Mouse (Mus musculus) heart, adult 8-10 months (tissue): ENCODE data around the gene Lmx1b. TPM values are rescaled to one million over a fixed set of nuclear protein-coding genes. Genes with fewer than 3 reads are reported as not detected.
A peak's percentile ranks its signal among the peaks of the same experiment; 100 is the strongest.

Experiments
- DNase-seq: peaks from one replicate; pipeline ENCODE4 v3.0.0; 2022; ENCODE audit warnings: low spot score
- total RNA-seq, 4 experiments: library from RNA; stranded (reverse); gene quantifications; 2 replicates each; pipeline ENCODE4 v1.2.4; 2022

The Lmx1b gene
- under 1 TPM; 0.09 to 0.41 (median 0.10) TPM for total RNA-seq

DNA sequence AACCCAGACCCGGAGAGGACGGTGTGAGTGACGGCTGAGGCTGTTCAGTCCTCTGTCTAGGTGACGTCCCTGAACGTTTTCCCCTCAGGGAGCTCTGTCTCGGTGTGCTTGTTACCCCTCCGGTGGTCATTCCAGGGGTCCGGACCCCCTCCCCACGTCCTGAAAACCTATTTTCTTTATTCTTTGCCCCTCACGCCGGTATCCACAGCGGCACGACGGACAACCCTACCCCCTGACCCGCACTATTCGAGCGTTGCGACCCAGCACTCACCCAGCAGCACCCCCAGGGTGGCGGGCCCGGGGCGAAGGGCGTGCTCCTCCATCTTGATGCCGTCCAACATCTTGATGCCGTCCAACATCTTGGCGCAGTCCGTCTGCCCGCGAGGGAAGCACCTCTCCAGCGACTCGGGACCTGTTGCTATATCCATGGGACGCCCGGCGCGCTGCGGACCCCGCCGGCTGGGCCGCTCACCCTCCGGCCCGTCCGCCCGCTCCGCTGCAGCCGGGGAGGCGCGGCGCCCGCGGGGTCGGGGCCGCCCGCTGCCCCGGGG, at the start of gene Lmx1b:
TSS of gene Lmx1b (minus strand) at position 341 of the 551 bp plus-strand sequence.
- DNase-seq, result no peak

- DNase-seq, result no peak
Observed at GRCm38 (mm10) chr2:33689880-33690462, 49.7 kb upstream of the Lmx1b start.

- DNase-seq, result no peak
Observed at GRCm38 (mm10) chr2:33689155-33689879, 49.0 kb upstream of the Lmx1b start.

DNA sequence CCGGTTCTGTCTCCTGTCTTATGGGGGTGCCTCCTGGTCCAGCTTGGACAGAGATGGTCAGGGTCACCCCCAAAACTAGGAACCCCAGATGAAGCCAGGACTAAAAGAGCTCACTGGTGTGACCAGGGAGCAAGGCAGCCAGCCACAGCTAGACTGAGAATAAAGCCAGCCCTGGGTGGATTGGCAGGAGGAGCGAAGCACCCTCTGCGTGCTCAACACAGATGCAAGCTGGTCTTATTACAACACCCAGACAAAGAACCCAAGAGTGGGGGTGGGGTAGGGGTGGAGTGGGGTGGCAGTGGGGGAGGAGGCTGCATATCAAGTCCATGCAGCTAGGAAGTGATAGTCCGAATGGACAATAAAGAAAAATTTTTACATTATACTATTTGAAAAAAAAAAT, 43.3 kb upstream of the Lmx1b start:
- DNase-seq, result no peak

DNA sequence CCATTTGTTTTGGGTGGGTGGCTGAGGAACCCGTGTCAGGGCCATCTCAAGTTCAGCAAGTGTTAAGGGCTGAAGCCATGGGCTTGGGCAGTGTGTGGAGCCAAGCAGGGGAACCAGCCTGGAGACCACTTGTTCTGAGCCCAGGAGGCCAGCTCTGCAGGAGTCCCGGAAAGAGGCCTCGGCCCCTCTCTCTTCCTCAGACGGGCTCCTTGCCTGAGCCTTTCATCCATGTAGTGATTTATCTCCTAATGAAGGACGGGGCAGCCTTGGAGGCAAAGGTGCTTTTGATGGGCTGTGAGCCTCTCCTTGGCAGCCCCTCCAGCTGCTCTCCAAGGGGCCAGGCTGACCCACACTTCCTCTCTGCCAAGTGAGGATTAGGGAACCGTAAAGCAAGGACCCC, 42.8 kb upstream of the Lmx1b start:
- no peak for DNase-seq

GRCm38 (mm10) chr2:33682219-33682618, 41.9 kb upstream of the Lmx1b start:
- DNase-seq, result peak; percentile 29

DNA sequence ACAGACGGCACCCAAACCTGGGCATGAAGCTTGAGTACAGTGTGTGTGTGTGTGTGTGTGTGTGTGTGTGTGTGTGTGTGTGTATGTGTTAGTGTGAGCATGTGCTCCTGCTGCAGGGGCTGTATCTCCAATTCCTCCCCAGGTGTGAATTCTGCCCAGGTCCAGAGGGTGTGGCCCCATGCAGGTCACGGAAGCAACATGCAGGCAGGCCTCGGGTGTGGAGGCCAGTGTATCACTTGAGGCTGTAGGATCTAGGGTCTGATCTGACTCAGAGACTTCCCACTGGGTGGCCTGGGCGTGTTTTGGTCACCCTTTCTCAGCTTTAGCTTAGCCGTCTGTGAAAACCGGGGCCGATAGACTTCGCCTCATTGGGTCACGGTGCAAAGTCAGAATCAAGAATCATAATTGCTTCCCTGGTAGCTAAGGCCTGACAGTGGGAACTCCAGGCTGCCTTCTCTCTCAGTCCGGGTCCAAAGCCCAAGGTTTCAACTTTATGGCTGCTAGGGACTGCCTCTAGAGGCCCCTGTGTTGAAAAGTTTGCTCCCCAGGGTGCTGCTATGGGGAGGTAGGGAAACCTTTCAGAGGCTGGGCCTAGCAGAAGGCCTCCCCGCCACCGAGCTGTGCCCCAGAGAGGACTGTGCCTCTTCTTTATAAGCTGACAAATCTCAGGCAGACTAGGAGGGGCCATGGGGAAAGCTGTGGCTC, 38.8 kb upstream of the Lmx1b start:
- DNase-seq, result no peak

- no peak for DNase-seq
Observed at GRCm38 (mm10) chr2:33672701-33673472, 32.6 kb upstream of the Lmx1b start.

DNA sequence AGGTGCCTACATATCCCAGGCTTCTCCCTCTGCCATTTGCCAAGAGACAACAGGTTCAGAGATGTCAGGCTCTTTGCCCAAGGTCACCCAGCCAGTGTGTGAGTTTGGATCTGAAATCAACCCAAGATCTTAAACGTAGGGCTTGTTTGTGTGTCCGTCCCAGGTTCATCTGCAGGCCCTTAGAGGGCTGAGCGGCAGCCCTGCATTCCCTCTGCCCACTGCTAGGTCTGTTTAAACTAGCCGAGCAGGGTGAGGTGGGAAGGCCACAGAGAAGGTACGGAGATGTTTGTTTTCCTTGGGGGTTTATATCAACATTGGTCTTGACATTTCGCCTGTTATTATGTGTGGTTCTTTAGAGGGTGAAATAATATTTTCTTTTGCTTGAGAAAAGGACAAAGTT, 28.4 kb upstream of the Lmx1b start:
- no peak for DNase-seq

- DNase-seq, result no peak
Observed at GRCm38 (mm10) chr2:33666388-33666945, 26.2 kb upstream of the Lmx1b start.

DNA sequence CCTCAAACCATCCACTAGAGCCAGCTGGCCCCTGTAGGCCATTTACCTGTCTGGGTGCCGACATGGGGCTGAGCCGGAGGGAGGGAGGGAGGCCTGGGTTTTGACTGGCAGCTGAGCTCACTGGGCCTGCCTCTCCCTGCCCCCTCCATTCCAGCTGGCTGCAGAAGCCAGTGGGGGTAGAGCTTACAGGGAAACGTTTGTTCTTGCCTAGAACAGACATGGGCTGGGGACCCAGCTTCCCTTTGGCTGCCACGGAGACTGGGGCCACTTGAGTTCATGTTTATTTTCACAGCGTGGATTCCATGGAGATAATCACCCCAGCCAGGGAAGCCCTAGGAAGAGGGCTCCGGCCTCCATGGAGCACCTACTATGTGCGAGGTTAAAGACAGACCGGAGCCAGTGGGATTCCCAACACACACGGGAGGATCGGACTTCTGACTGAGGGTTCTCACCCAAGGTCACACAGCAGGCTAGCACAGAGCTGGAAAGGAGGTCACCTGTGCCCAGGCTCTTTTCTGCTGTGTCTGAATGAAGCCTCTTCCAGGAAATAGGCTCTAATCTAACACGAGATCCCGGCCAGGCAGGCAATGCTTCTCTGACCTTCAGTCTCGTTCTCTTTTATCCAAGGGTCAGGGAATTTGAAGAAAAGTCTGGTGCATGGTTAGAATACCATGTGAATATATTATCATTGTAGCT, 25.2 kb upstream of the Lmx1b start:
- peak; percentile 9 for DNase-seq

DNA sequence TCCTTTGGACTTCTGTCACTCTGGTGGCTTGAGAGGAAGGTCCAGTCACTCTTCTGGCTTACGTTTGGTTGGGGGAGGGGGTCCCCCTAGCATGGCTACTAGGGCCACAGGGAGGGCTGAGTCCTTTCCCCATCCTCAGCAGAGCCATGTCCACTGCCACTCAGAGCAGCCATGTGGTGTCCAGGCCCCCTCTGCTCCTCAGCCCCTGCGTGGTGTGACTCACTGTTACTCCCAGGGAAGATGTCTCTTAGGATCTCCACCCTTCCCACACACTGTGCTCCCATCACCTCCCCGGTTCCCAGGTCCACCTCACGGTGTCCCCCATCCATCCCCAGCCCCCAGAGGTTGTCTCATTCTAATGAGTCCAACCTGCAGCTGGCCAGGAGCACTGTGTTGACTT, 24.4 kb upstream of the Lmx1b start:
- no peak for DNase-seq

- no peak for DNase-seq
Observed at GRCm38 (mm10) chr2:33659288-33659629, 18.9 kb upstream of the Lmx1b start.

DNA sequence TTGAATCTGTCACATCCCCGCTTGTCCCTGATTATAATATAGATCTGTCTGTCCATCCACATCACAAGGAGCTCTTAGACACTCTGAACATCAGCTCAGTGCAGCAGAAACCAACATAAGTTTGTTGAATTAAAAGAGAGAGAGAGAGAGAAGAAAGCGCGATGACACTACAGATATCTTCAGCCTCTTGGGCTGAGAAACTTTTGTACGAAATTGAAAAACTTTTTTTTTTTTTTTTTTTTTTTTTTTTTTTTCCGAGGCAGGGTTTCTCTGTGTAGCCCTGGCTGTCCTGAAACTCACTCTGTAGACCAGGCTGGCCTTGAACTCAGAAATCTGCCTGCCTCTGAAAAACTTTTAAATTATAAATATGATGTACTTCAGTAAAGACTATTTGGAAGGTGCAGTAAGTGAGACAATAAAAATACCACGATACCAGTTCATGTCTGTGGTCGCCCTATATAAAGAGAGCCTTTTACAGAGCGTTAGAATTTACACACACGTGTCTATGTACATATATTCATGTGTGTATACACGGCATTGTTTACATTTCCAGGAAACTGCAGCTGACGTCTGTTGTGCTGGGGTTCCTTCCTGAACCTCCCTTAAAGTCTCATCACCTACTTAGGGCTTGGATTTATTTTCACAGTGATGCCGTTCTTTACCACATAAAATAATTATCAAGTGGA, 18.4 kb upstream of the Lmx1b start:
- DNase-seq, result no peak

DNA sequence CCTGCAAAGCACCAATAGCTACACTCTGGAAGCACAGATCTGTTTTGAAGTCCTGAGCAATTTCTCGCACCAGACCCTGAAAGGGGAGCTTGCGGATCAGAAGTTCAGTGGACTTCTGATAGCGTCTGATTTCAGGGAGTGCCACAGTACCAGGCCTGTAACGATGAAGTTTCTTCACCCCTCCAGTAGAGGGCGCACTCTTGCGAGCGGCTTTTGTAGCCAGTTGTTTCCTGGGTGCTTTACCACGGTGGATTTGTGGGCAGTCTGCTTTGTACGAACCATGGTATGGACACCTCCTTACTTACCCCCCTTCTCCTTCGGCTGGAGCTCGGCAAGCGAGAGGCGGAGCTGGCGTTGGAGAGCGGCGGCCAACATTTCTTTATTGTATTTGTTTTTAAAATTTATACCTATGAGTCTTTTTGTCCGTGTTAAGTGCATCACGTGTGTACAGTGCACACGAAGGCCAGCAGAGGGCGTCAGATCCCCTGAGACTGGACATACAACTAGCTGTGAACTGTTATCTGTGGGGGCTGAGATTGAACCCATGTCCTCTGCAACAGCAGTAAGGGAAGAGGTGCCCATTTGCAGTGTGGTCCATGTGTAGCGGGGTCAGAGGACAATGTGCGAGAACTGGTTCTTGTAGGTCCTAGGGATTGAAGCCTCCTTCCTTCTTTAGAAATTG, 12.3 kb upstream of the Lmx1b start:
- DNase-seq, result no peak

DNA sequence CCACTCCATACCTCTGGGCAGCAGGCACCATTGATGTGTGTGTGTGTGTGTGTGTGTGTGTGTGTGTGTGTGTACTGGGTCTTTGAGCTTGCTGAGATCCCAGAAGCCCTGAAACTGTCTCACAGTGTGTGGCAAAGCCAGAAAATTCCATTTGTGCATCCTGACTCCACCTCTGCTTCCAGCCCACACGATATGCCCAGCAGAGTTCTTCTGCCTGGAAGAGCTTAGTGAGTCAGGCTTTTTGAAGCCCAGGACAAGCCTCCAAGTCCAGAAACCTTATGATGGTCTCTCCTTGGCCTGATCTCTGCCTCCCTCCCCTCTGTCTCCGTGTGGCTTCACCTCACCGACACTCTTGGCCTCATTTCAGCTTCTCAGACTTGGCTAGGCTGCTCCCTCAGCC, 9.1 kb upstream of the Lmx1b start:
- DNase-seq, result no peak

DNA sequence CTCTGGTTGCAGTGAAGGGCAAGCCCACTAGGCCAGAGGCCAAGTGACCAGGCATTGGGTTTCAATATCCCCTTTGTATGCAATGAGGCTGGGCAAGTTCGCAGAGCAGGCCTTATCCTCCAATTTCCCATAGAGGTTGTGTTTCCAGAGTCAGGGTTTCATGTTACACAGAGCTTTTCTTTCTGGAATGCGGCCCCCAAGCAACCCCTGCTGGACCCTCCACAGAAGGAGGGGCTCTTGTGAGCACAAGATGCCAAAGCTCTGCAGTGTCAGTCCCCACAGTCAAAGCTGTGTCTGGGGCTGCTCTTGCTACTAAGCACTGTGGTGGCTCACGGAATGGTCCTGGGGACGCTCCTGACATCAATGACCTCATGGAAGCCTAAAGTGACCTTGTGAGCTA, 8.6 kb upstream of the Lmx1b start:
- no peak for DNase-seq

GRCm38 (mm10) chr2:33646283-33646550, 5.9 kb upstream of the Lmx1b start:
- DNase-seq, result no peak

DNA sequence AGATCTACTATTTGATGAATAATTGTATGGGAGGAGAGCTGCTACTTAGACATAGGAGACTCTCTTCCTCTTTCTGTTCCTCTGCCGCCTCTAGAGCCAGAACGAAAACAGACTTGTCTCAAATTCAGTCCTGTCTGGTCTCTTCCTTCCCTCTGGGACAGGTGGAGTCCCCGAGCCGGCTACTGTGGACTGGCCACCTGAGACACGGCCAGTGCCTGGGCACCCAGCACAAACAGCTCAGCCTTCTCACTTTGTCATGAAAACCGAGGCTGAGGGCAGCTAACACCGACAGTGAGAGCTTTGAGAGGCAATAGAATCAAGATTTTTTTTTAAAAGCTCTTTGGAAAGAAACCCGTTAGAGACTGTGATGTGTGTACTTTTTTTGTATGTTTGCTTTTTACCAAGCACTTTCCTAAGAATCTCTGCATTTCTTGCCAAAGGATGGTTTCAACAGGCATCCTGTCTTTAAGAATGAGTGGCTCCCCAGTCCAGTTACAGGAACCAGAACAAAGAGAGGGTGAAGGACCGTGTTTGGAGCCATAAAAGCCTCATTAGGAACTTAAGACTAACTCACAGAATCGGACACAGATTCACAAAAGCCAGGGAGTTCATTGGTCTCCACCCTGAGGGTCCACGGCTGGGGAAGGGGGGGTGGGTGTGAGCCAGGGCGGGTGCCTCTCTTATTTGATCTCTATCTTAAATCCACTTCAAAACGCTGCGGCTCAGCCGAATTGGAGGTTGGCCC, 5.4 kb upstream of the Lmx1b start:
- no peak for DNase-seq
